Mouse (Mus musculus) olfactory bulb, adult 2 months (tissue): ENCODE results near the gene Smim26.

ENCODE experiments used
- CTCF ChIP-seq: fragments of 200-500 bp; IDR thresholded peaks from 2 replicates; pipeline ENCODE4 v1.5.1; 2012; ENCODE audit warnings: low read depth, mild to moderate bottlenecking, low read length, moderate library complexity; ENCODE audit not compliant: insufficient read depth
- POLR2A ChIP-seq: fragments of 200-500 bp; IDR thresholded peaks from 2 replicates; pipeline ENCODE4 v1.6.1; 2012; ENCODE audit warnings: mild to moderate bottlenecking, low read depth, low read length, moderate library complexity; ENCODE audit not compliant: insufficient read depth

- TF ChIP-seq CTCF, result no peak
- no peak for TF ChIP-seq POLR2A
Measured at GRCm38 (mm10) chr2:144637204-144637603, 43.4 kb downstream of the Smim26 start.
